17 mouse cellular contexts compared by ENCODE assay signal in genomic region chr7:67458640-67459039, GRCm38 (mm10).
"Had no signal": no experiment of that assay in that cellular context is flagged by ENCODE, and none has a peak within 500 bp of the region (broad histone marks: within the 10 kb centered on the region; RNA-seq: fewer than 3 reads in every experiment).

No protein-coding gene starts in this region.

- H3K4me3 ChIP-seq: lung, embryonic 15.5 days; midbrain, embryonic 10.5 days; midbrain, embryonic 12.5 days; myocyte; neural tube, embryonic 13.5 days; neural tube, embryonic 15.5 days had no signal

- H3K27ac ChIP-seq: lung, embryonic 15.5 days; midbrain, embryonic 10.5 days; midbrain, embryonic 12.5 days; neural tube, embryonic 13.5 days; neural tube, embryonic 15.5 days had no signal

- DNase-seq: lung, adult 2 months; lung, postnatal 14 days; lung, postnatal 36 days; midbrain, embryonic 14.5 days; retina, postnatal 1 day; right cerebral cortex, adult 18-20 months; right cerebral cortex, postnatal 25 days; right cerebral cortex, postnatal 4 days; spleen, adult 18-20 months; thymus, adult 18-20 months; thymus, postnatal 25 days had no signal

- H3K36me3 ChIP-seq: lung, embryonic 15.5 days; midbrain, embryonic 10.5 days; midbrain, embryonic 12.5 days; neural tube, embryonic 13.5 days; neural tube, embryonic 15.5 days had no signal
